Mouse (Mus musculus) neutrophil, adult 83 days (primary cell): ENCODE results near the gene Prkx. TPM values are rescaled to one million over a fixed set of nuclear protein-coding genes. Genes with fewer than 3 reads are reported as not detected.

Experiments
- total RNA-seq, 2 experiments: library from RNA; stranded (reverse); gene quantifications; one replicate each; pipeline ENCODE4 v1.2.4; 2023

Gene Prkx
- 10 to 100 TPM; 21.9 to 26.3 TPM for total RNA-seq

DNA sequence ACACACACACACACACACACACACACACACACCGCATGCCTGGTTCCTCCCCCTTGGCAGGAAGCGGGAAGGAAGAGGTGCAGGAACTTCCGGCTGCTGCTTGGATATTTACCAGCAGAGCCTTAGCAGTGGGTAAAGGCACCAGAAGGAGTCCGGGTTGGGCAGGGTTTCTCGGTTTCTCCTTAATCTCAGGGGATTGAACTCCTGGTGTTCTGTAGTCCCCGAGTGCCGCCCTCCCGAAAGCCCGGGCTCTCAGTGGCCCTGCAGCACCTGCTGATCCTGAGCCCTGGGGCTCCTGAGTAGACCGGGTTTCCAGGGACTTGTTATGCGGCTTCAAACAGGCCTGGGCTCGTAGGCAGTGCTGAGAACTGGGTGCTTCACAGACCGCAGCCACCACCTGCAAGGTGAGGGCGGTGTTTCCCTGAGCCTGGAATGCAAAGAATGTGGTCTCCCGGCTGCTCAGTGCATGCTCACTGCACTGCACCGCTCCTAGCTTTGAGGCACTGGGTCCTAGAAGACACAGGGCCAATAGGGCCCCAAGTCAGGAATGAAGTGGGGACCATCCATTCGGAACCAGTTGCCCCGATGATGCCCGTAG lies at the start of gene Prkx:
Gene Prkx (minus strand): TSS at position 41 of the 598 bp plus-strand sequence.

Other genes with a start within 250 kb of the Prkx start
- gene Pbsn, start 57.3 kb upstream of the Prkx start, total RNA-seq, result not detected
- not detected for gene Gm14744, start 68.5 kb upstream of the Prkx start, total RNA-seq
- not detected for gene 5430402E10Rik, start 128.8 kb upstream of the Prkx start, total RNA-seq